Mouse (Mus musculus): ENCODE data around the gene Gpatch8.

DNA sequence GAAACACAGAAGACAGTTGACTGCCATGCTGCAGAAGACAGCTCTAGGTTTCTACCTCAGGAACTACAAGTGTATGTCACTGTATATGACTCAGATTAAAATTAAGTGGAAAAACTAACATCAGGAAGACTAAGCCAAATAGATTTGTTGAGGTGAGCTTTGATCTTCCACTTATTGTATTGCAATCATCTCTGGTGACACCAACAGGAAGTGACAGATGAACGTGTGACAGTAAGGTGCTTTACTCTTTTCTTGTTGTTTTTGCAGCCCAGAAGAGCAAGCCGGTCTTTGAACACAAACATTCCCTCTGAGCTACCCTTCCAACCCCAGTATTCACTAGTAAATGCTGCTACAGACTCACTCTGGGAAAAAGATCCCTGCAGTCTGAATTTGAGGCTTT is 59.5 kb downstream of the Gpatch8 start:
- TF ChIP-seq EP300 (IDR thresholded peaks at IDR 0.05; ENCODE audit: insufficient read depth, low read depth, low read length) (no peak), POLR2A (IDR thresholded peaks at IDR 0.05; ENCODE audit: insufficient read depth, low read depth, low read length) (no peak)
